Mouse (Mus musculus) mouse embryonic stem cell (cell line): ENCODE data around the gene Efna1.

Experiments
- in situ Hi-C, 2 experiments: fragments of 300-500 bp; cut with MboI; formaldehyde crosslinking; loops; 1 replicate in 1 of 2; 3 replicates in 1 of 2; pipeline ENCODE4 v1.14.3; 2019 to 2020; ENCODE audit warnings: low sequenced_read_pairs in 2 of 2, low pct_unique_long_range_greater_than_20kb in 1 of 2, mixed read lengths in 1 of 2; ENCODE audit not compliant: unreplicated experiment in 1 of 2

Efna1 gene

DNA sequence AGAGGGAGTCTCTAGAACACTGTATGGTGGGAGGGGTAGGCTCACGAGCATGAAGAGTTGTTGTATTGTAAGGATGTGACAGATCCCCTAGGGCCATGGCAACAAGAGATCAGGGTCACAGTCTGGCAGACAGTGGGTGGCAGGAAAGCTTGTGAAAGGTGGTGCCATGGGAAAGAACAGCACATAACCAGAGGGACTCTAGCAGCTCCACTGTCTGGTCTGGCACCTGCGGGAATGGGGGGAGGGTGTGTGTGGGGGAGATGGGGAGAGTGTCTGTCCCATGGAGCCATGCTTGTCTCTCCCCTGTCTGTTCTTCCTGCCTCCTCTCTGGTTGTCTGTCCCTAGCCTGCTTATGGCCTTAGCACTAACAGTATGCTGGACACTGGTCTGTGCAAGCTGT lies 4.6 kb upstream of the Efna1 start:
- in situ Hi-C loops: no loop called here

DNA sequence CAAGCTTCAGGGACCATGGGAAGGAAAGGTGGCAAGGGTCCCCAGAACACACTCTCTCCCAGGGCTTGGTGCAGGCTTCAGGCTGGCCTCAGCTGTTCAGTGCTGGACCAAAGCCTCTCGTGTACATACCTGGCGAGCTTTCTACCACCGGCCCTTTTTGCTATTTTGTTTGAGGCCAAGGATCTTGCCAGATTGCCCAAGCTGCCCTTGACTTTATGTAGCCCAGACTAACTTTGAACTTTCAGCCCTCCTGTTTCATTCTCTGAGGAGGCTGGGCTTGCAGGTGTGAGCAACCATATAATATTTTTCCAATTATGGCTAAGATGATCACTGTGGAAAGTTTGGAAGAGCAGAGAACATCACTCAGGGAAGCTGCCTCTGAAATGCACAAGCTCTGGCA lies 3.3 kb upstream of the Efna1 start:
- in situ Hi-C loops: loop anchor here in 1 of 2 experiments (5.0 kb wide), 1 partner anchor 37 kb away; the partner anchor contains the start of genes Krtcap2 and Trim46

DNA sequence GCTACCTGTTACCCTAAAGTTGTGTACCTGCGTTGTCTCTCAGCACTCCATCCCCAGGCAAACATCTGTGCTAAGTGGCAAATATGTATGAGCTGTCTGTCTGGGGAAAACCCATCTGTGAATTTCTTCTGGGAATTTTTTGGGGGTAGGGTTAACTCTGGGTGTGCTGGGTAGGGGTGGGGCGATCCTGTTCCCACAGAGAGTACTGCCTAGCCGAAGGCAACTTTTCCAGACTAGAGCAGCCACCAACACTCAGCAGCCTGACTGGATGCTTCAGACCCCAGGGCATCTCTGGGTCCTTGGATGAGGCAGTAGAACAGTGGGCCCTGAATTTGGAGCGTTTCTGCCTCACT lies 1.3 kb upstream of the Efna1 start:
- in situ Hi-C loops: loop anchor here in 1 of 2 experiments (5.0 kb wide), 1 partner anchor 35 kb away; the partner anchor contains the start of genes Krtcap2 and Trim46

DNA sequence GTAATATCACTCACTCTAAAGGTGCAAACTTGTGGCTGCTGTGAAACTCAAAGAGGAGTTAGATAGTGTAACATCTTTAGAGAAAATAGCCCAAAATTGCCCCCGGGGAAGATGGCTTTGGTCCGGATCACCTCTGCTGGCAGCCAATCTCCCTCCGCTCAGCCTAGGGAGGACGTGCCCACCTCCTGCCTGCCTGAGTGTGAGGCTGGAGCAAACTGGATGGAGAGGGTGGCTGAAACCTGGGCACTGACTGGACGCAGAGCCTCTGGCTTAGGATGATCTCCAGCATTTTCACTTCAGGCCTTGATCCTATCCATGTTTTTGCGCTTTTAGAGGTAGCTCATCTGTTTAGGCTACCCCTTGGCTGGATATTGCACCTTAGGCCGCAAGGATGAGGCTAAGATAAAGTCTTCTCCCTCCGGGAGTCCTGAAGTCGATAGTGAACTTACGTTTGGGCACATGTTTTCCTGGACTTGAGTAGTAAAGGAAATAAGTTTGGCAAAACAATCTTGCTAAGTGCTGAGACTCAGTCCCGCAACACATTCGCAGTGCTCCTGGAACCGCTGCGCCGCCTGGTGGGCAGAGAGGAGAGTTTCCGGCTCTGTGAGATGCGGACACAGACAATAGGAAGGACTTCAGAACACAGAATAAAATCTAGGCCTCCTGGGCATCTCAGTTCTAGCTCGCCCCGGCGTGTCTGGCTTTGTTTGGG lies 793 bp upstream of the Efna1 start:
- in situ Hi-C loops: loop anchor here in 1 of 2 experiments (5.0 kb wide), 1 partner anchor 34 kb away; the partner anchor contains the start of genes Krtcap2 and Trim46

DNA sequence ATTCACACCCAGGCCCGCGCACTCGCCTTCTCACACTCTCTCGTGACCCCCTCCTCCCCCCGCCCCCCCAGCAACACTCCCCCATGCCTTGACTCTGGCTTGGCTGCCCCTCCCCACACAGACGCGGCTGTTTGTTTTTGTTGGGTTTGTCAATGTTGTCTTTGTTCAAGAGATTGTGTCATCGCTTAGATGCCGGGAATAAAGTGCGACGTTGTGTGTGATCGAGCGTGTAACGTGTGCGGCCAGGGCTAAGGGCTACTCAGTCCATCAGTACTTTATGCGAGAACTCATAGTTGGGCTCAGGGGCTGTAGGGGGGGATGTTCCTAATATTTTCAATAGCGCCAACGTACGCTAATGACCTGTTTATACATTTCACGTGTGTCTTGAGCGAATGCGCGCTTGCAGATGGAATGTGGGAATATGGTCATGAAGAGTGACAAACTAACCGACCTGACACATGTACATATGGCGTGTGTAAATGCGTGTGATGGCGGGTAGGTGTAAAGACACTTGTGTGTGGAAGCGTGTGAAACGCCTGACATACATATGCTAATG lies 814 bp downstream of the Efna1 start:
- in situ Hi-C loops: loop anchor here in 1 of 2 experiments (5.0 kb wide), 1 partner anchor 33 kb away; the partner anchor contains the start of genes Krtcap2 and Trim46

DNA sequence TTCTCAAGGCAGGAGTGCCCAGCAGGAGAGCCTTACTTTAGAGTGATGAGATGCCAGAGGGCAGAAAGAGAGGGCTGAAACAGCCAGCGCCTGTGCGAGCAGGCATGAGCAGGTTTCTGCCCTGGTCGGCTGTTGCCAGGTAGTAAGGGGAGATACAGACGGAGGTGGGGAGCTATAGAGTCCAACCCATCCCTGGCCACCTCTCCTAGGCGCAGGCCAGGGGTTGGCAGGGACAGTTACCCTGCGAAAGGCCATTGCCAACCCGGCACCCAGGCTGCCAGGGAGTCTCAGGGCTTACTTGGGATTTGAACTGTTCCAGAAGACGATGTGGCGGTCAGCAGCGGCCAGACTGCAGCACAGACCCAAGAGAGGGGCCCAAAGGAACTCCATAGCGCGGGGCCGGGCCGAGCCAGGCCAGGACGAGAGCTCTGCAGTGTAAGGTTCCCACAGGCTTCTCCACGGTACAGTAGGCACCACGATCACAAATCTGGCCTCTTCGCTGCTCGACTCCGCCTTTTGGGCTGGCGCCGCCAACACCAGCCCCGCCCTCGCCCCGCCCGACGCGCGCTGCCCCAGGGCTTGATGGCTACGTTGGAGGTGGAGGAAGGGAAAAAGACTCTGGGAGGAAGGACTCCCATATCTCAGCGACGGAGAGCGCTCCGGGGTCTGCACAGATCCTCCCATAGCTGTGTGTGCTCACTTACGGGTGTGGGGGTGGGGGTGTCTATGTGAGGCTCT lies 1.6 kb downstream of the Efna1 start:
- in situ Hi-C loops: no loop called here

DNA sequence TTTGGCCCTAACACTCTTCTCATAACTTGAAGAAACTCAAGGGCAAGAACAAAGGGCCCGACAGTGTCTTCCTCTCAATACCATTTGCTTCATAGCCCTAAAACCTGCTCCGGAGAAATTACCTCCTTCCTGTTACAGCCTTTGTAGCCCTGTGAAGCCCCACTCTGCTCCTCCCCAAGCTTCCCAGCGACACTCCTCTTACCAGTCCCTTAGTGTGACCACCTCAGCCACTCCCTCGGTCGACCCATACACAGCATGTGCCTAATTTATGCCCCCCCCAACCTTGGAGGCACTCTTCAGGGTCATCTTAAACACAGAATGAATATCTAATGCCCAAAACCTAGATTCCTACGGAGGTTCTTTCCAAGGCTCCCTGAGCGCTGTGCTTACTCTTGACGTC lies 2.3 kb downstream of the Efna1 start:
- in situ Hi-C loops: no loop called here

DNA sequence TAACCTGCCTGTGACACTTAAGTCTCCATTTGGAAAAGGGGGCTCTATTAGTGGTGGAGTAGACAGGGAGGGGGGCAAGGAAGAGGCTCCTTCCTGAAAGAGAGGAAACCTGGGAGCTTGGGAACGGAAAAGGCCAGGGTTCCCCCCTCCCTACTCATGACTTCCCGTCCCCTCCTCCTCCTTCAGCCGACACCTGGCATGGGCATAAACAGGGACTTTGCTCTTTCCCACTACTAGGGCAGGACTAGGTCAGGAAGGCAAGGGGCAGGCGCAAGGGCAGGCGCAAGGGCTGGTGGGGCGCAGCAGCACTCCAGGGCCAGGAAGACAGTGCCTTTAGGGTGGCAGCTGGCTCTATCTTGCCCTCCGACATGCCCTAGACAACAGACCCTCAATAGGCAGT lies 2.8 kb downstream of the Efna1 start:
- in situ Hi-C loops: no loop called here

DNA sequence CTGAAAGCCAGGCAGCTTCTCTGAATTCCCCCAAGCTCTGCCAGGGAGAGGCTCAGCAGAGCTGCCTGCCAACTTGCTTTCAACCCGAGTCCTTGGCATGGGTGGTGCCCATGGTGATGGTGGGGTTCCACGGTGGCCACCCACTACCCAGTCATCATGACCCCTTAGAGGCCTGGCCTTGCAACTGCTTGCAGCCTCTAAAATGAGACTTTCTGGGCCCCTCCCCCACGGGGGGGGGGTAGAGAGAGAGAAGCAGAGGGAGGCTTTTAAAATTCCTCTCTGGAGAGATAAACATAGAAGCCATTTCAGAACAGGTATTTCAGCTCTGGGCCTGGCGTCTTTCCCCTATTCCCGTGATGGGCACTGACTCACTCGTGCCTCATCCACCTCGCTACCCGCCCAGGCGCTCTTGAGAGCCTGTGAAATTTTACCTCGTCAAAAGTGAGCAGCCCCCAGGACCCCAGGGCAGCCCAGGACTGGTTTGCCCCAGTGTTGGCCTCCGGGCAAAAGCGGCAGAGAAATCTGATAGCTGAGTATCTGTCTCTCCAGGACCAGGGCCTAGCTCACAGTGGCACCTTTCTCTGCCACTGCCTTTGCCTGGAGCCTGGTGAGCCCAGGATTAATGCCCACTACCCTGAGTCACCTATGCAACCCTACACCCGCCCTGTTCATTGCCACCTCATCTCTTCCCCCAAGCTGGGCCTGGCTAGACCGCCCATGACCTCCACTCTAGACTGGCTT lies 3.5 kb downstream of the Efna1 start:
- in situ Hi-C loops: no loop called here

DNA sequence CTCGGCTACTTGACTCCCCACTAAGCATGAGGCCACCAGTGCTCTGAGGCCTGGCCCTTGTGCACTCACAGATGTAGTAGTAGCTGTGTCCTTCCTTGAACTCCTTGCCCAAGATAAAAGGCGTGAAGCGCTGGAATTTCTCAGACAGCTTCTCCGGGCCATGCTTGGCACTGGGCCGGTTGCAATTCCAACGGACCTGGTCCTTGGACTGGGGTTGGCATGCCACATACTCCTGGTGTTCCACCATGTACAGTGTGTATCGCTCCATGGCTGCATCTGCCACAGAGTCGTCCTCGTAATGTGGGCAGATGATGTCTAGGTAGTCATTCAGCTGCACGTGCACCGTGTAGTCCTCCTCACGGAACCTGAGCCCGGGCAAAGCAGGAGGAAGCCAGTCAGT lies 4.9 kb downstream of the Efna1 start:
- in situ Hi-C loops: no loop called here

DNA sequence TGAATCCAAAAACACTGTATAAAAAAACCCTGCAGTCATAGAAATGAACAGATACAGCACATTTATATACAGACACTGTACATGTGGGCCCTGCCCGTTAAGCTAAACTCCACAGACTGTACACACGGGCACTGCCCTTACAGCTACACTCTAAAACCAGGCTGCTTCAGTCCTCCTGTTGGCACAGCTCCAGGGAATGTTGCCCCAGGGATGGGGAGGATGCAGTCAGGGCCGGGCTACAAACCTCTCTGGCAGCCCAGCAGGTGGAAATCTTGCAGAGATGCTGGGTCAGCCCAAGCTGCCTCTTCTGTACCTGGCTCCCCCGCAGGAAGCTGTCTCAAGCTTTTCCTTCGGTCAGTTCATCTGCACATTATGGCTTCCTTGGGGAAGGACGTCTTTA lies 9.2 kb downstream of the Efna1 start:
- in situ Hi-C loops: no loop called here

DNA sequence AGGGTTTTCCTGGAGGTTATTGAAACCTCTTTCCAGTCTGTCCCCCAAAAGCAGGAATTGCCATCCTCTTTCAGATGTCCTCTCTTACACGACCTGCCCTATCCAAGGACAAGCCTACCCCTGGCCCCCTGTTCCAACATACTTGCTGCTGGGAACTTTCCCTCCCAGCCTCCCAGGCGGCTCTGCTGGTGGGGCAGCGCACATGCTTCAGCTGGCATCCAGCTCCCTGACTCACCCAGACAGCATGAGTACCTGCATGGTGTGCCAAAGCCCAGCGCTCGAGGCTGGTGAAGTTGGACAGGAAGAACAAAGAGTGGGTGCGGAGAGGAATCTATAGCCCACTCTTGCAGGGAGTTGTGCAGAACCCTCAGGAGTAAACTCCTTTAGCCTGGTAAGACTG lies 10.1 kb downstream of the Efna1 start:
- in situ Hi-C loops: no loop called here

DNA sequence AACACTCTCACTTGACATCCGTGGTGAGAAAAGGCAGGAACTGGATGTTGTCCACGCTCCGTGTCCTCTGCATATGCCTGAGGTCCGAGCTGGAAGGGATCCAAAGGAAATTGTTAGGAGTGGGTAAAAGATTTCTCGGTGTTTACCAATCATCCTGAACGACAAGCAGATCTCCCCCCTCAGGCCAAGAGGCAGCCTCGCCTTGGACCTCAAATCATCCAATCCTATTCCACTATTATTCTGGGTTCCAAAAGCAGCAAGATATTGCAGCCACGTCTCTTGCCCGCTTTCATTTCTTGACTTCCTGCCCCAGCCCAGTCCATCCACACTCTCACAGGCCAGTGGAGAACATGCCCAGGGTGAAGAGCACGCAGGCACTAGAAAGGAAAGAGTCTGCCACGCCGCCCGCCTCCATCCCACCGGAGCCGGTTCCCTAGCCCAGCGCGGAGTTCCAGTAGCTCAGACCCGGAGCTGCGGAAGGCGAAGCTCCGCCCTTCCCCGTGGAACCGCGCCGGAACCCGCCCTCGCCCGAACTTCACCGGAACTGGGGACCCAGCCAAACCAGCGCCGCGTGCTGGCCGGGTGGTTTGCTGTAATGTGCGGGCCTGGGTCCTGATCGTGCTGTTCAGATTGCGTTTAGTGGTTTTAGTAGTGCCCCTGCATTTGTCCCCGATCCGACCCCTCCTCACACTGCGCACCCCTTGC lies 10.7 kb downstream of the Efna1 start, which contains the start of gene Slc50a1:
Slc50a1 (minus strand) TSS at position 520 of the 705 bp plus-strand sequence.
- in situ Hi-C loops: no loop called here

DNA sequence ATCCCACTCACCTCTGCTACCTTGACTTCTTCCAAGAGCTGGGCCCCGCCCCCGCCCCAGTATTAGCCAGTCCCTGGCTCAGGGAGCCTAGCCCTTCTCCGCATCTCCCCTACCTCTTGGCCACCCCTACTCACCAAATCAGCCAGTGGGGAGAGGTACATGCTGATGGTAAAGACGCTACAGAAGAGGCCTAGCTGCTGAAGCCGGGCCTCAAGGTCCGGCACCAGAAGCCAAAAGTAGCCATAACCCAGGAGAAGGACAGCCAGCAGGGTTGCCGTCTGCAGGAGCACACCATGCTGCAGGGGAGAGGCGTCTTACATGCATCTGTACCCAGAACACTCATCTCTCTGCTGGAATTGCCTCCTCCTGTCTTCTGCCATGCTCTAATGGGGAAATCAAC lies 12.0 kb downstream of the Efna1 start:
- in situ Hi-C loops: no loop called here

DNA sequence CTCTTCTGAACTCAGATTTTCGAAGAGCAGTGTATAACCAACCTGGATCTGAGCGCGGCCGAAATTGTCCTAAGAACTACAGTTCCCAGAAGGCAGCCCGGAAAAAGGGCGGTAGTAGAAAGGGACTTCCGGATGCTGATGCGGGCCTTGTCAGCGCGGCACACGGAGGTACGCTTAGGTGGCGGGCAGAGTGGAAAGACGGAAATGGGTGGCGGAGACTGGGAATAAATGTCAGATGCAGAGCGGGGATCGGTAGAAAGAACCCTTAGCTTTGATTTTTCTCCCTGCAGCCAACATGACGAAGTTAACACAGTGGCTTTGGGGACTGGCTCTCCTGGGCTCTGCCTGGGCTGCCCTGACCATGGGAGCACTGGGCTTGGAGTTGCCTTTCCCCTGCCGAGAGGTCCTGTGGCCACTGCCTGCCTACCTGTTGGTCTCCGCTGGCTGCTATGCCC lies 14.5 kb downstream of the Efna1 start:
- in situ Hi-C loops: no loop called here

DNA sequence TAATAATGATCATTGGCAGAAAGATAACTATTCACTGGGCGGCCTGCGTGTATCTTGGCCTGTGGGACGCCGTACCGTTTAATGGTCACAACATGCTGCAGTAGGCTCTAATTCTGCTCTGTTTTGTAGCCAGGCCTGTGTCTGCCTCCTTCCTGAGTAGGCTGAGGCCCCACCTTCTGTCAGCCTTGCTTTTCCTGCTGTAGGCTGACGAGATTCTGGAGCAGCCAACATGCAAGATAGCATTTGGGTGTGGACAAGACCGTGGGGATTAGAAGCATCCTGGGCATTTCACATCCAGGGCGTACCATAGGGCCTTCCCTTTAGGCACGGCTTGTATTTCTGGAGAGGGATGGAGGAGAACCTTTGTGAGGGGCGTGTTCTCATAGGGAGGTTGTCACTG lies 18.5 kb downstream of the Efna1 start:
- in situ Hi-C loops: no loop called here

DNA sequence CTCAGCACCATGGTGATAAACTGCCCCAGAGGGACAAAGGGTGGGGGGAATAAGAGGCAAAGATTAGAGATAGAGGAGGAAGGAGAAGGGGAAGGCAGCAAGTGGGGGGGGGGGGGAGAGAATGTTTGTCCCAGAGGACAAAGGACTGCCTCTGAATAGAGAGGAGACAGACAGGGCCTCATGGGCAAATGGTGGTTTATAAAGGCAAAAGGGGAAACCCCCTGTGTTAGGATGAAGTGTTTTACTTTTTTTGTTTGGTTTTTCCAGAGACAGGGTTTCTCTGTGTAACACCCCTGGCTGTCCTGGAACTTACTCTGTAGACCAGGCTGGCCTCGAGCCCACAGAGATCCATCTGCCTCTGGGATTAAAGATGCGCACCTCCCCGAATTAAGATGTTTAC lies 20.7 kb downstream of the Efna1 start:
- in situ Hi-C loops: no loop called here

DNA sequence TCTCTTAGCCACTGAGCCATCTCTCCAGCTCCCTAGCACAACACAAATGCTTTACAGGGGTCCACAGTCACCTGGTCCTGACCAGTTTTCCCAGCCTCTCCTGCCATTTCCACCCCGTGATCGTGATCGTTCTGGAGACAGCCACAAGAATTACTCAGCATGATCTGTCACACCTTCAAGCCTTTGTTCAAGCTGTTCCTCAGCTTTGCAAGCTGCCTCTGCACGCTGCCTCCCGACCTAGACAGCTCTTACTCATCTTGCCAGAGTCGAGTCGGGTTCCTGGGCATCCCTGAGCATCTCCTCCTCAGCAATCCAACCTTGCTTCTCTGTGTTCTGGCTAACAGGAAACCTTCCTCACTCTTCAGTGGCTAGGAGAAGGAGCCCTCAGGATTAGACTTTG lies 21.9 kb downstream of the Efna1 start, which contains the start of gene Dpm3:
Dpm3 (plus strand) TSS at position 283 of the 400 bp plus-strand sequence.
- in situ Hi-C loops: no loop called here
